Mouse (Mus musculus): ENCODE measurements around the gene Clasp1. TPM values are rescaled to one million over a fixed set of nuclear protein-coding genes. Genes with fewer than 3 reads are reported as not detected.

Gene Clasp1
- polyA plus RNA-seq, 1 experiment = 160 TPM

- 79% methylated on average over 8 of the region's 8 CpGs for WGBS
- H3K4me1 ChIP-seq (ENCODE audit: control insufficient read depth, insufficient read depth, low read length) = peaks cover 6% of the 10 kb centered on the region
These were observed 10.9 kb downstream of the Clasp1 start for GRCm38 (mm10) chr1:118399625-118400310.

GRCm38 (mm10) chr1:118401991-118402390 lies 13.1 kb downstream of the Clasp1 start:
- Histone ChIP-seq H3K4me3 (ENCODE audit: insufficient read depth, low read depth, low read length) (no peak overlapping the region), H3K4me1 (ENCODE audit: control insufficient read depth, insufficient read depth, low read length) (peaks cover 8% of the 10 kb centered on the region), H3K27ac (ENCODE audit: insufficient read depth, low read depth, low read length) (no peak overlapping the region)
- TF ChIP-seq CTCF (IDR thresholded peaks at IDR 0.05; ENCODE audit: insufficient read depth, low read depth, low read length) (no peak), POLR2A (IDR thresholded peaks at IDR 0.05; ENCODE audit: insufficient read depth, low read depth, low read length) (no peak)
- WGBS = 96% methylated on average over 4 of the region's 4 CpGs

More at GRCm38 (mm10) chr1:118399625-118400310, 10.9 kb downstream of the Clasp1 start:
- Histone ChIP-seq H3K27ac (ENCODE audit: insufficient read depth, low read depth, low read length) (no peak overlapping the region), H3K4me3 (ENCODE audit: insufficient read depth, low read depth, low read length) (no peak overlapping the region)
- TF ChIP-seq POLR2A (IDR thresholded peaks at IDR 0.05; ENCODE audit: insufficient read depth, low read depth, low read length) = no peak
- TF ChIP-seq CTCF (IDR thresholded peaks at IDR 0.05; ENCODE audit: insufficient read depth, low read depth, low read length) = no peak

GRCm38 (mm10) chr1:118402556-118402955 lies 13.7 kb downstream of the Clasp1 start:
- no peak for TF ChIP-seq CTCF (IDR thresholded peaks at IDR 0.05; ENCODE audit: insufficient read depth, low read depth, low read length)
- TF ChIP-seq POLR2A (IDR thresholded peaks at IDR 0.05; ENCODE audit: insufficient read depth, low read depth, low read length) = no peak
- H3K27ac ChIP-seq (ENCODE audit: insufficient read depth, low read depth, low read length) = no peak overlapping the region
- whole genome bisulfite sequencing = 67% methylated on average over 8 of the region's 8 CpGs
- H3K4me3 ChIP-seq (ENCODE audit: insufficient read depth, low read depth, low read length) = no peak overlapping the region
- peaks cover 8% of the 10 kb centered on the region for H3K4me1 ChIP-seq (ENCODE audit: control insufficient read depth, insufficient read depth, low read length)

- TF ChIP-seq POLR2A (IDR thresholded peaks at IDR 0.05; ENCODE audit: insufficient read depth, low read depth, low read length) (no peak), CTCF (IDR thresholded peaks at IDR 0.05; ENCODE audit: insufficient read depth, low read depth, low read length) (no peak)
- Histone ChIP-seq H3K27ac (ENCODE audit: insufficient read depth, low read depth, low read length) (no peak overlapping the region), H3K4me3 (ENCODE audit: insufficient read depth, low read depth, low read length) (no peak overlapping the region), H3K4me1 (ENCODE audit: control insufficient read depth, insufficient read depth, low read length) (peaks cover 8% of the 10 kb centered on the region)
- 91% methylated on average over 6 of the region's 6 CpGs for WGBS
These were observed 14.1 kb downstream of the Clasp1 start for GRCm38 (mm10) chr1:118402966-118403365.

- TF ChIP-seq POLR2A (IDR thresholded peaks at IDR 0.05; ENCODE audit: insufficient read depth, low read depth, low read length) = no peak
- no peak for TF ChIP-seq CTCF (IDR thresholded peaks at IDR 0.05; ENCODE audit: insufficient read depth, low read depth, low read length)
- H3K4me3 ChIP-seq (ENCODE audit: insufficient read depth, low read depth, low read length) = no peak overlapping the region
- no peak overlapping the region for H3K27ac ChIP-seq (ENCODE audit: insufficient read depth, low read depth, low read length)
- peaks cover 5% of the 10 kb centered on the region for H3K4me1 ChIP-seq (ENCODE audit: control insufficient read depth, insufficient read depth, low read length)
- 76% methylated on average over 3 of the region's 3 CpGs for WGBS
These were observed 14.6 kb downstream of the Clasp1 start for GRCm38 (mm10) chr1:118403440-118403839.

DNA sequence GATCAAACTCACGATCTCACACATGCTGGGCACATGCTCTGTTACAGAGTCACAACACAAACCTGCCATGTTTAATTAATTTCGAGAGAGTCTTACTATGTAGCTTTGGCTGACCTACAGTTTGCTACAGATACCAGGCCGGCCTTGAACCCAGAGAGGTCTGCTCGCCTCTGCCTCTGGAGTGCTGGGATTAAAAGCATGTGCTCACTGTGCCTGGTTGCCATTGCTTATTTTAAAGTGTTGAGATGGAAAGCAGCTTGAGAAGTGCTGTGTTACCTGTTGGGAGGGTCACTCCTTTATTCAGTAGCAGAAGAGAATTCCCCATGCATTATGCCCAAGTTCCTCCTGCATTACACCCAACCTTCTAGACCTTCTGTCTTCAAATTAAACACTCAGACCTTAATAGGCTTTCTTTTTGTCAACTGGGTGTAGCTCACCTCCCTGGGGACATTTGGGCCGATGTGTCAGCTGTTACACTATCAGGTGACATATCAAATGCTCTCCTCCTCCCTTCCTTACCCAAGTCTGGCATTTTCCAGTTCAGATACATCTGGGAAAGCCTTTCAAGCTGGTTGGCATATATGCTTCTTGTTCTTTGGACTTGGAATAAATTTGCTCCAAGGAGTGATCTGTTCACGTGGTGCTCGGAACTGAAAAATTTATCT lies 18.9 kb downstream of the Clasp1 start:
- Histone ChIP-seq H3K4me1 (ENCODE audit: control insufficient read depth, insufficient read depth, low read length) (peaks cover 4% of the 10 kb centered on the region; the same call in 1 of the 2 replicates), H3K27ac (ENCODE audit: insufficient read depth, low read depth, low read length) (no peak overlapping the region), H3K4me3 (ENCODE audit: insufficient read depth, low read depth, low read length) (no peak overlapping the region)
- TF ChIP-seq POLR2A (IDR thresholded peaks at IDR 0.05; ENCODE audit: insufficient read depth, low read depth, low read length) = no peak
- no peak for TF ChIP-seq CTCF (IDR thresholded peaks at IDR 0.05; ENCODE audit: insufficient read depth, low read depth, low read length)
- 94% methylated on average over 7 of the region's 7 CpGs for WGBS

- Histone ChIP-seq H3K27ac (ENCODE audit: insufficient read depth, low read depth, low read length) (no peak overlapping the region), H3K4me3 (ENCODE audit: insufficient read depth, low read depth, low read length) (no peak overlapping the region), H3K4me1 (ENCODE audit: control insufficient read depth, insufficient read depth, low read length) (peaks cover 5% of the 10 kb centered on the region)
- WGBS = 54% methylated on average over 4 of the region's 4 CpGs
- no peak for TF ChIP-seq CTCF (IDR thresholded peaks at IDR 0.05; ENCODE audit: insufficient read depth, low read depth, low read length)
- no peak for TF ChIP-seq POLR2A (IDR thresholded peaks at IDR 0.05; ENCODE audit: insufficient read depth, low read depth, low read length)
These were observed 20.4 kb downstream of the Clasp1 start for GRCm38 (mm10) chr1:118409249-118409648.

DNA sequence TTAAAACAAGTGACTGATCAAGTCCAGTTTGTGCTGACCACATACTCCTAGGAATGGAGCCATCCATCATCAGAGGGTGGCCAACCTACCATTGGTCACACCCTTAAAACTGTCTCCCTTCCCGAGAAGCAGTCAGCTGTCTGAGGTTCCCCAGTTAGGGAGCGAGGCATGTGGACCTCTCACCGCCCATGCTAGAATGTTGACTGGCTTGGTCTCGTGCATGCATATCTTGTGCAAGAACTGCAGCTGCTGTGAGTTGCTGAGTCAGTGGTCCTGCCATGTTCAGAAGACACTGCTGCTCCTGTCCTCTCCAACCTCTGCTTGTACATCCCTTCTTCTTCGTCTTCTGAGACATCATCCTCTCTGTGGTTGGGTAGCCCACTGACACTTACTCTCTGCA lies 22.0 kb downstream of the Clasp1 start:
- H3K27ac ChIP-seq (ENCODE audit: insufficient read depth, low read depth, low read length) = no peak overlapping the region
- no peak for TF ChIP-seq CTCF (IDR thresholded peaks at IDR 0.05; ENCODE audit: insufficient read depth, low read depth, low read length)
- TF ChIP-seq POLR2A (IDR thresholded peaks at IDR 0.05; ENCODE audit: insufficient read depth, low read depth, low read length) = no peak
- no peak overlapping the region for H3K4me3 ChIP-seq (ENCODE audit: insufficient read depth, low read depth, low read length)
- peaks cover 4% of the 10 kb centered on the region; the same call in 1 of the 2 replicates for H3K4me1 ChIP-seq (ENCODE audit: control insufficient read depth, insufficient read depth, low read length)
- WGBS = 88% methylated on average over 5 of the region's 5 CpGs

DNA sequence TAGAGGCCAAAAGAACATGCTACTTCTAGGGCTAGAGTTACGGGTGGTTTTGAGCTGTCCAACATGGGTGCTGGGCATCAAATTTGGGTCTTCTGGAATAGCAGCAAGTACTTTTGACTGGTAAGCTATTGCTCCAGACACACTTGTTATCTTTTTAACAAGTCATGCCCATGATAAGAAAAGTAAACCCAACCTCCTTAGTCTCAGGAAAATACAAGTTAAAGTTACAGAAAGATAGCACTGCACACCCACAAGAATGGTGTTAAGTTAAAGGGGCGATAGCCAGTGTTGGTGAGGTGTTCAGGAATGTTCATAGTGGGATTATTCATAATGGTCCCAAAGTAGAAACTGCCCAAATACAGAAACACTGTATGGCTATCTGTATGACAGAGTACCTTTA lies 24.3 kb downstream of the Clasp1 start:
- Histone ChIP-seq H3K4me1 (ENCODE audit: control insufficient read depth, insufficient read depth, low read length) (peaks cover 10% of the 10 kb centered on the region), H3K27ac (ENCODE audit: insufficient read depth, low read depth, low read length) (no peak overlapping the region), H3K4me3 (ENCODE audit: insufficient read depth, low read depth, low read length) (no peak overlapping the region)
- WGBS = 94% methylated on average over 2 of the region's 2 CpGs
- TF ChIP-seq POLR2A (IDR thresholded peaks at IDR 0.05; ENCODE audit: insufficient read depth, low read depth, low read length) = no peak
- TF ChIP-seq CTCF (IDR thresholded peaks at IDR 0.05; ENCODE audit: insufficient read depth, low read depth, low read length) = no peak

Measured in olfactory bulb, adult 2 months (tissue).